Mouse (Mus musculus) urinary bladder, postnatal 25 days (tissue): ENCODE data around the gene Nsg1.
A peak's percentile ranks its signal among the peaks of the same experiment; 100 is the strongest.

Source experiments
- DNase-seq: peaks from one replicate; pipeline ENCODE4 v3.0.0; 2022; ENCODE audit warnings: low spot score

The Nsg1 gene

GRCm38 (mm10) chr5:38140893-38141292, 18.8 kb downstream of the Nsg1 start:
- no peak for DNase-seq

DNA sequence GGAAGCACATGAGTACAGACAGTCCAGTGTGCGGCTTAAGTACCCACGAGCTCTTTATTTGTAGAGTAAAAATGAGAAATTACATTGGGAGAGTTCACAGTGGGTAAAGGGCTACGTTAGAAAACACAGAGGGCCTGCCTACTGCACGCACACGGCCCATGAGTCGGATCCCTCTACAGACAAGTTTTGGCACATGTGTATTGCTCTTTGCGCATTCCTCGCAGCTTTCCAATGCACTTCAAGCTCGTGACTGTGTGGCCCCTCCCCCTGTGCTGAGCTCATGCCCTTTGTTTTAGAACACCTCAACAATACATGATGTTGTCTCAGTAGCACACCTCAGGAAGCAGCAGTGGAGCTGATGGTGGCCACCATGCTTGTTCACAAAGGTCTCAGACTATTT, 22.5 kb downstream of the Nsg1 start:
- no peak for DNase-seq

DNA sequence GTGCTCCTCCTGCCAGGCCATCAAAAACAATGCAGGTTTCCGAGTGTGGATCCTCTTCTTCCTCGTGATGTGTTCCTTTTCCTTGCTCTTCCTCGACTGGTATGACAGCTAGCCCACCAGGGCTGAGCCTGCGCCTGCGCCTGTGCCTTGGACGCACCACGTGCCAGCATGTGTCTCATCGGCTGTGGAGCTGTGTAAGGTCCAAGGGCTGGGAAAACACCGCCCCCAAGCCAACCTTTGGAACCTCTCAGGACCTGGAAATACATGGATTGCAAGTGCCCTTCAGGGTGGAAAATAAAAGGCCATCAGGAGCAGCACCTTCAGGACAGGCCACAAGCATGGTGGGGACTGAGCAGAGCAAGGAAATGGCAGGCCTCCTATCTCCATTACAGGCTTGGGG, 23.5 kb downstream of the Nsg1 start:
- no peak for DNase-seq

DNA sequence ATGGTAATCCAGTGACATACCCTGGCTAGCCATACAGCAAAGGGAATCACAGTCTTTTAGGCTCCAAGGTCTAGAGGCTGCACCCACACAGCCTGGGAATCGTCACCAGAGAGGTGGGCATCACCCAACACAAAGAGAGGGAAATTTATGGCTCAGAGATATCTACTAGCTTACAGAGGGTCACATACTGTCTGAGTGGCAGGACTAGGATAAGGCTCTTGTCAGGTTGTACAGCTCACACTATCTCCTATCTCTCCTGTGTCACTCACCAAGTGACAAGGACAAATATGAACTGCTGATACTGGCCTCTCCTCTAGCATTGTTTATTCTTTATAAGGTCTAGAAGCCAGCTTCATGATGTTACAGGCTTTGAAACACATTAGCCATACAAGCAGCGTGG, 30.4 kb downstream of the Nsg1 start:
- DNase-seq: no peak

- DNase-seq: no peak
Observed at GRCm38 (mm10) chr5:38126519-38127306, 33.0 kb downstream of the Nsg1 start.

DNA sequence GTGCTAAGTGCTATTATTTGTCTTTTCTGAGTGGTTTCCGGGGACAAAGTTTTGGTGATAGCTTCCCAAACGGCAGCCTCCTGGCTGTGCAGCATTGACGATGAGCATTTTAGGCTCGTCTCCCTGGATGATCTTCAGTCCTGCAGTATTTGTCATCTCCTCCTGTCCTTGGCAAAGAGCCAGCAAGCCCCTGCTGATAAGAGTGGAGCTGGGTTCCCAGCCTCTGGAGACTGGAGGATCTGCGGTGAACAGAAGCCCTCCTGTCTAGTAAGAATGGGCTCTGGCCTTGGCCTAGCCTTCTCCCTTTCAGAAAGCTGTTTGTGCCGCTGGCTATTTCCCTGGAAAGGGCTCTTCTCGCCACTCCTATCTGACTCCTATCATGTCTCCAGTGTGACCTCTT, 38.0 kb downstream of the Nsg1 start:
- DNase-seq: no peak

- no peak for DNase-seq
Observed at GRCm38 (mm10) chr5:38119268-38119667, 40.4 kb downstream of the Nsg1 start.

DNA sequence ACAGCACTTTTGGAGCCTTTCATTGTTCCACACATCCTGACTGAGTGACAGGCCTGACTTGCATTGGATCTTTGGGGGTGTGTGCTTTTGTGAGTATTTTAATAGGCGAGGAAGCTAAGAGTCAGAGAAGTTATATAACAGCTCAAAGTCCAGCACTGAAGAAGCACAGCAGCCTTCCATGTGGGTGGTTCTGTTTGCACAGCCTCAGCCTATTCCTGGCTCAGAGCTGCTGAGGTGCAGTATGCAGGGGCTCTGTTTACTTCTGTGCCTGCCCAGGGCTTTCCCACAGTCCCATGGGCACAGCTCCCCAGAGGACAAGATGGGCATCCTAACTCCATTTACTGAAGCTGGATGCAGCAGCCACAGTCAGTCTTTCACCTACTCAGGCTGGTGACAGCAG, 42.7 kb downstream of the Nsg1 start:
- DNase-seq: no peak

GRCm38 (mm10) chr5:38114526-38114925, 45.2 kb downstream of the Nsg1 start:
- no peak for DNase-seq

- DNase-seq: no peak
Observed at GRCm38 (mm10) chr5:38106807-38107206, 52.9 kb downstream of the Nsg1 start.

DNA sequence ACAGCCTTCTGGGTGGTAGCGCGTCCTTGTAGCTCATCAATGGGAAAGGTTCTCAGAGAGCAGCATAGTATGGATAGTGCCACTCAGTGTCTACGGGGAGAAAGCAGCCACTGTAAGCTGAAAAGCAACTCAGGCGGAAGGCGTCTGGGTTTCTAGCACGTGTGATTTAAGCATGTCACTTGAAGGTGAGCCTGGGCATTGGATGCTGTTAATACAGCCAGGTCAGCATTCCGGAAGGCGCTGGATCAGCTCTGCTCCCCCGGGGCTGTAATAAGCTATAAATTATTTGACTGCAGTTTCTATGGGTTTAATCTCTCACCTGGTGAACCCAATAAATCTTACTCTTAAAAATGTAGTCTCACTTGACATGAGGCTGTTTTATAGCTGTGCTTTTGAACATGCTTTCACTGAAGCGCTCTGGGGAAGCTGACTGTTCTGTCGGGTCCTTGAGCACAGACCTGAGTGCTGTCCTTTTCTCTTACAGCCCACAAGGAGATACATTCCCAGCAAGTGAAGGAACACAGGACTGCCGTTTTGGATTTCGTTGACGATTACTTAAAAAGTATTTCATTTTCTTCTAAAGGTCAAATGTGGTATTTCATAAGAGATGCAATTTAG, 53.5 kb downstream of the Nsg1 start:
- no peak for DNase-seq

GRCm38 (mm10) chr5:38102945-38103344, 56.8 kb downstream of the Nsg1 start:
- no peak for DNase-seq

- no peak for DNase-seq
Observed at GRCm38 (mm10) chr5:38099139-38099676, 60.5 kb downstream of the Nsg1 start.

DNA sequence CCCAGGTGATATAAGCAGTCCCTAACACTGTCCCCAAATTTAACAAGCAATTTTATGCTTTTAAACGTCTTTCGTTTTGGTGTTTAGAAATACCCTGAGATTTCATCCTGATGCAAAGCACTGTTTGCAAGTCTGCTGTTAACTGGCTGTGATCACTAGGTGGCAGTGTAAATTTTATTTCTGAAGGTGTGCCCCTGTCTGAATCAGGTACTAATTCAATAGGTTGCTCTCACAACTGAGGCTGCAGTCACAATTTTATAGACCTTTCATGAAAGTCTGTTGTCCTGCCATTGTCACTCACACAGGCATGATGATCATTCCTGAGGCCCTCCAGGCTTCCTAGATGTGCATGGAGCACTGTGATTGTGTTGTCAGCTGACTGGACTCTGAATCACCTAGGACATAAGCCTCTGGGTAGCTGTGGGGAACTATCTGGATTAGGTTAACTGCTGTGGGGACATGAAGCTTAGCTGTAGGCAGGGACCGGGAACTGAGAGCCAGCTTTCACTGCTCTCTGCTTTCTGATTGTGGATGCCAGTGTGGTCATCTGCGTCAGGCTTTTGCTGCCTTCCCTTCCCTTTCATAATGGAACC, 62.1 kb downstream of the Nsg1 start:
- DNase-seq: no peak

DNA sequence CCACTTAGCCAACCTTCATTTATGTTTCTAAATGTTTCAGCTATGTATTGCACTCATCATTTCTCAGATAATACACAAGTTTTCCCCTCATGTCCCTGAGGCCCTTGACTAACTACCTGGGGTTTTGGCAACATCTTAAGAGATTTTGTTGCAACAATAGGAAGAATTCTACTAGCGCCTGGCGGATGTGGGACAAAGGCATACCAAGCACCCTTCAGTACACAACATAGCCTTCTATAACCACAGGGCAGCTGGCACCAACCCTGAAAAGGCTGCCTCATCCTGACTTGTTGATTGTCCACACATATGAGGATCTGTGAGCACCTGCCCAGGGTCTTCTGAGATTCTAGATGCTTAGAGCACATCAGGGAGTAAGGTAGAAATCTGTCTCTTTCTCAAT, 65.4 kb downstream of the Nsg1 start:
- no peak for DNase-seq

DNA sequence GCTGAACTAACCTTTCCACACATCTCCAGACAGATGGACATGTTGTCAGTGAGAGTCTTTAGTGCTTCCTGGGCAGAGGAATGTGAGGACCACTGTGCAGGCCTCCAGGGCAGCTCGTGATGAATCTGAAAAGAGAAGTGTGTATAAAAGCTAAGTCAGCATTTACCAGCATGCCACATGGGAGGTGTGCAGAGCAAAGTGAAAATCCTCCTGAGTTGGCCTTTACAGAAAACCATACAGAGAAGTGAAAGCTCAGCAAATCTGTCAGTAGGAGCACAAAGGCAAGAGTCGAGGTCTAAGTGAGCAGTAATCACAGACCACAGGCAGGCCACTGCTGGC, 67.8 kb downstream of the Nsg1 start:
- DNase-seq: no peak

DNA sequence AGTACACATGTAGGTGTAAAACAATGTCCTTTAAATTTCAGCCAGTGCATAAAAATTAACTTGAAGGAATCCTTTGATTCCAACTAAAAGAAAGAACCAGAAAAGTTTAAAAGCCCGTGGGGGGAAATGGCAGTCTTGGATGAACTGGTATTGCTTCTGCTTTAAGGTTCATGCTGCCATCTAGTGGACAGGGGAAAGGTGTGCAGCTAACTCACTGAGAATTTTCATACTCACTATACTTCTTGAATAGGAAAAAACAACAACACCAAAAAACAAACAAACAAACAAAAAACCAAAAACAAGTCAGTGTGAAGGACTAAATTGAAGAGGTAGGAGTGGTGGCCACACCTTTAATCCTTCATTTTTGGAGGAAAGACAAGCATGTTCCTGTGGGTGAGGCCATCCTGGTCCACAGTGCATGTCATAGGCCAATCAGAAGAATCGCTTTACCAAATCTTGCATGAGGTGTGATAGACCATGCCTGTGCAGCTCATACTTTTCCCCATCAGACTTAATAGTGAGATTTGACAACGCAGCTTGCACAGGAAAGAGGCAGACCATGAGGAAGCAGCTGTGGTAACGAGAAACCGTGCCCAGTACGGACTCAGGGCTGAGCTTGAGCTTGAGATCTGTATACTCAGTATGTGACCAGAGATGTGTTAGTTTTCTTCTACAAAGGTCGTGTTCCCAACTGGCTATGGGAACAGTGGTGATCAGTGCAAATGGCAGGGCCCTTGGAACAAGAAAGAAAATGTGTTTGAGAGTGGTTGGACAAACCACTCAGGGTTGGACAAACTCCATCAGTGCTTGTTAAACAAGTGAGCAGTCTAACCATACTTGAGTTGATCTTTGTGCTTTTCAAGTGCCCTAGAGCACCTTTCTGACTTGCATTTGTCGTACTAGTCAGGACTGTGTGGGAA, 68.4 kb downstream of the Nsg1 start:
- DNase-seq: peak; percentile 27

GRCm38 (mm10) chr5:38090581-38090980, 69.1 kb downstream of the Nsg1 start:
- DNase-seq: no peak

GRCm38 (mm10) chr5:38090111-38090510, 69.6 kb downstream of the Nsg1 start:
- DNase-seq: no peak
